Mouse (Mus musculus) stomach, postnatal 0 days (tissue): ENCODE data around the gene Myadml2. TPM values are rescaled to one million over a fixed set of nuclear protein-coding genes. Genes with fewer than 3 reads are reported as not detected.

ENCODE experiments used
- ATAC-seq: fragments of 200-750 bp; cut with Nextera tagmentation; 2 replicates; pipeline ENCODE4 v1.8.0; 2017; ENCODE audit not compliant: low FRiP score, low TSS enrichment
- DNase-seq: peaks from one replicate; pipeline ENCODE4 v3.0.0-alpha.2; 2016; ENCODE audit warnings: low spot score
- H3K27ac ChIP-seq: fragments of 300-500 bp; sonication (generic); replicated peaks from 2 replicates; pipeline ENCODE4 v1.5.1; 2014; ENCODE audit warnings: mild to moderate bottlenecking, control low read depth
- H3K27me3 ChIP-seq: fragments of 300-500 bp; sonication (generic); 2 replicates; pipeline ENCODE4 v1.6.1; 2014; ENCODE audit warnings: low read length; ENCODE audit not compliant: control insufficient read depth, insufficient read depth
- H3K36me3 ChIP-seq: fragments of 300-500 bp; sonication (generic); 2 replicates; pipeline ENCODE4 v1.6.1; 2014; ENCODE audit warnings: low read length, mixed read lengths; ENCODE audit not compliant: control insufficient read depth, insufficient read depth
- H3K4me1 ChIP-seq: fragments of 300-500 bp; sonication (generic); replicated peaks from 2 replicates; pipeline ENCODE4 v1.6.1; 2014; ENCODE audit warnings: antibody characterized with exemption; ENCODE audit not compliant: control insufficient read depth, insufficient read depth
- H3K4me2 ChIP-seq: fragments of 300-500 bp; sonication (generic); replicated peaks from 2 replicates; pipeline ENCODE4 v1.6.1; 2014; ENCODE audit warnings: low read depth, mild to moderate bottlenecking, control low read depth, moderate library complexity
- H3K4me3 ChIP-seq: fragments of 300-500 bp; sonication (generic); 2 replicates; pipeline ENCODE4 v1.5.1; 2014; ENCODE audit warnings: low read depth, low read length, control low read depth
- H3K9ac ChIP-seq: fragments of 300-500 bp; sonication (generic); 2 replicates; pipeline ENCODE4 v1.6.1; 2014; ENCODE audit warnings: mild to moderate bottlenecking, low read length, control low read depth, mixed read lengths
- H3K9me3 ChIP-seq: fragments of 300-500 bp; sonication (generic); 2 replicates; pipeline ENCODE4 v1.6.1; 2016; ENCODE audit warnings: low read length; ENCODE audit not compliant: control insufficient read depth
- CTCF ChIP-seq: IDR thresholded peaks from 2 replicates; pipeline ENCODE4 v1.5.1; 2016; ENCODE audit warnings: antibody characterized with exemption, low read depth, mild to moderate bottlenecking, moderate library complexity
- EP300 ChIP-seq: optimal IDR thresholded peaks from 2 replicates; pipeline ENCODE3; 2016; ENCODE audit warnings: antibody characterized with exemption
- WGBS: fragments of 180-500 bp; shearing (Covaris S2); extraction: QIAGEN DNeasy Blood & Tissue Kit; methylation state at CpG from one replicate; pipeline ENCODE4 v1.1.7; 2014; 5-methylcytosine and 5-hydroxymethylcytosine counted together
- polyA plus RNA-seq: library from polyadenylated mRNA; unstranded; fragments of >200 nt; fragmentation: Nextera tagmentation; extraction: Ambion mirVana; gene quantifications from 2 replicates; pipeline ENCODE4 v1.2.1, GENCODE M21; 2015

The Myadml2 gene
- polyA plus RNA-seq, 1 experiment from 2014 or later, result not detected

DNA sequence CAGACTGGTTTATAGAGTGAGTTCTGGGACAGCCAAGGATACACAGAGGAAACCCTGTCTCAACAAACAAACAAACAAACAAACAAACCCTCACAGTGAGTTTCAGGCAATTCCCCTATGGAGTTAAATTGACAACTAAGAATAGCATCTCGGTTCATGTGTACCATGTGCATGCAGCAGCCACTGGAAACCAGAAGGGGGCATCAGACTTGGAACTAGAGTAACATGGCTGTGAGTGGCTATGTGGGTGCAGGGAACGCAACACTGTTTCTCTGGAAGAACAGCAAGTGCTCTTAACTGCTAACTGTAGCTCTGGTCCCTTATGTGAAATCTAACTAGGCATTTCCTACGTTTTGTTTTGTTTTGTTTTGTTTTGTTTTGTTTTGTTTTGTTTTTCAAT lies 3.9 kb upstream of the Myadml2 start:
- H3K4me2 ChIP-seq, result no peak overlapping the region
- no peaks in the 10 kb centered on the region for H3K4me1 ChIP-seq
- no peak for DNase-seq
- ATAC-seq, result no peak
- H3K27ac ChIP-seq, result no peak overlapping the region
- WGBS, result 68% methylated on average over 3 of the region's 3 CpGs
- no peak overlapping the region for H3K9ac ChIP-seq
- H3K36me3 ChIP-seq, result no peaks in the 10 kb centered on the region
- H3K9me3 ChIP-seq, result no peaks in the 10 kb centered on the region
- no peak overlapping the region for H3K4me3 ChIP-seq
- no peaks in the 10 kb centered on the region; the same call in 1 of the 2 replicates for H3K27me3 ChIP-seq
- TF ChIP-seq EP300 (no peak), CTCF (peak; percentile 50)

DNA sequence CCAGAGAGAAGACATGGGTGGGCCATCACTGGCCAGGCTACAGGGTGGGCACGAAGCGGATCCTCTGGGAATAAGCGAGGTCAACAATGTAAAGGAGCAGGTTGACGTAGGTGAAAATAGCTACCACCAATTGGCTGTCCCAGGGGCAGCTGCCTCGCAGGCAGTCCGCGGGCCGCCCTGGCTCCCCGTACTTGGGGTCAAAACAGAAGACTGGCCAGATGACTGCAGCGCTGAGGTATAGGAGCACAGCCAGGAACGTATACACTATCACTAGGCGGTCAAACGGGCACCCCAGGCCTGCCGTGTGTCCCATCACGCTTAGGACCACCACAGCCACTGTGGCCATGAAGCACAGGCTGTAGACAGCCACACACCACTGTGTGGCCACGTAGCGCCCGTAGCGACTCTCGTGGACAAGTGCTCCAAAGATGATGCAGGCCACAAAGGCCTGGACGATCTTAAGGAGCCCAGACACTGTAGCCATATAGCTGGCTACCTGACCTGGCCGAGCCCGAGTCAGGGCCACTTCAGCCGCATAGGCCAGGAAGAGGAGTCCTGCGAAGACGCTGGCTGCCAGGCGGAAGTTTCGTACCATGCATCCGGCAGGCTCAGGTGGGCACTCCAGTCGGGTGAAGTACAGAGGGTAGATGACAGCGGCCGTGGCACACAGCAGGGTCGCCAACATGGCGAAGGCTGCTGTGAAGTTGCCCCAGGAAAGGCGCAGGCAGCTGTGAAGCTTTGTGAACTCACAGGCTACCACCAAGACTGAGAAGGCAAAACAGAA lies 719 bp downstream of the Myadml2 start:
- Histone ChIP-seq H3K27ac (no peak overlapping the region), H3K4me3 (no peak overlapping the region), H3K4me1 (no peaks in the 10 kb centered on the region), H3K4me2 (no peak overlapping the region), H3K36me3 (no peaks in the 10 kb centered on the region), H3K9me3 (no peaks in the 10 kb centered on the region), H3K9ac (no peak overlapping the region), H3K27me3 (no peaks in the 10 kb centered on the region)
- DNase-seq, result no peak
- TF ChIP-seq CTCF (no peak), EP300 (no peak)
- no peak for ATAC-seq
- WGBS, result 77% methylated on average over 35 of the region's 35 CpGs

DNA sequence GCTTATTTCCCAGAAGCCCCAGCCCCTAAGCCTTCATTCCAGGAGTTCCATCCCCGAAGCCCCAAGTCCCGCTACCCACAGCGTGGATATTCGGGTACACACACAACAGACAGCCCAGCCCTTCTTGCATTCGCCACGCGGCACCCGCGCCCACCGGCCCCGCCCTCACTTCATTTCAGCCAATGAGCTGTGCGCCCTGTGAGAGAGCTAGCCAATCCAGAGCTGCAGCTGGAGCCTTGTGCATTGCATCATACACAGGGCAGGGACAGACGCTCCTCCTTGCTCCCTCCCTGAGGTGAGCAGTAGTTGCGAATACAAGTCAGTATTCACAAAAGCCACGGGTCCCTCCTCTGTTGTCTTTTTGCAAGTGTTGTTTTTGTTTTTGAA lies 4.4 kb downstream of the Myadml2 start, which contains the start of gene Pycr1:
Pycr1 (minus strand) TSS at position 169 of the 387 bp plus-strand sequence.
- TF ChIP-seq CTCF, result no peak
- DNase-seq (peak; percentile 96), ATAC-seq (peak; percentile 98)
- Histone ChIP-seq H3K27ac (no peak within 1 kb of the TSS; the same call in 1 of the 2 replicates), H3K4me3 (peak within 1 kb of the TSS; percentile 46), H3K9ac (peak within 1 kb of the TSS; percentile 66), H3K36me3 (no peaks in the 10 kb centered on the region), H3K4me2 (peak within 1 kb of the TSS; percentile 93), H3K9me3 (no peaks in the 10 kb centered on the region), H3K4me1 (no peaks in the 10 kb centered on the region), H3K27me3 (no peaks in the 10 kb centered on the region)
- 2% methylated on average over 15 of the region's 15 CpGs for WGBS

DNA sequence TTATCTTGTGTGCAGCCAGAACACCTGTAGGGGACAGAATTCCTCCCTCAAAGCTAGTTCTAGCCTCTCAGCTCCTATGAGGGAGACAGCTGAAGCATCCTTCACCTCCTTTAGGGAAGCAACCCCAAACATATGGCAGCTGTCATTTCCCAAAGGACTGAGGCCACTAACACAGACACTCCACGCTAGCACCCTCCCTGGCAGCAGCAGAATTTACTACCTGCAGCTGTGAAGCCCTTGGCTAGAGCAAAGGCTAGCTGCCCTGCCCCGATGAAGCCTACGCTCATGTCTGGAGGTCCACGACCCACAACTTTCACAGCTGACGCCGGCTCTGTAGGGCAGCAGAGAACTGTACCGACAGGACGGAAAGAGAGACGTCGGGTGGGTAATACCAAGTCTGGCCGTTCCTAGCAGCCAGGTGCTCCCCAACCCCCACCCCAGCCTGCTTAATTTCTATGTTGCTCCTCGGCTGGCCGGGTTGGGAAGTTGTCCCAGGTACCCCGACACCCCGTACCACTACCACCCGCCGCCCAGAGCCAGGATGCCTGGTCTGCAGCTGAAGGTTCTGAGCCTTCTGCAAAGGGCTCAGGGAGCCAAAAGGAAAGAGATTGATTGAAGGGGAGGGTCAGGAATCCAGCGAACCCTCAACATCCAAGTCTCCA lies 4.9 kb downstream of the Myadml2 start:
- peak overlapping the region; percentile 46 for H3K4me3 ChIP-seq

DNA sequence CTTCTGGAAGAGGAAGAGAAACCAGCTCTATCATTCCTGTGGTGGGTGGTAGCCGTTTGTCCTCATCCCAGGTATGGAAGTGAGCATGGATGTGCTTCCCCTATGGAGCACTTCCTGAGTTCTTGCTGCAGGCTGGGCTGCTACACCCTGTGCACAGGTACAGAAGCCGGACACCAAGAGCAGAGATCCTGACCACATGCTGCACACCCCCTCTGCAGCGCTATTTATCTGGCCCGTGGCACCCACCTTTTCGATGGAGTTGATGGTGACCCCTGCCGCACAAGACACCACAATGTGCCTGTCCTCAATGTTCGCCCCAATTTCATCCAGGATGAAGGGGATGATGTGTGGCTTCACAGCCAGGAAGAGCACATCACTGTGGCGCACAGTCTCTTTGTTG lies 6.1 kb downstream of the Myadml2 start:
- Histone ChIP-seq H3K4me2 (no peak overlapping the region), H3K9me3 (no peaks in the 10 kb centered on the region), H3K4me1 (no peaks in the 10 kb centered on the region), H3K27ac (no peak overlapping the region), H3K9ac (no peak overlapping the region), H3K4me3 (no peak overlapping the region), H3K36me3 (no peaks in the 10 kb centered on the region), H3K27me3 (no peaks in the 10 kb centered on the region)
- ATAC-seq, result no peak
- no peak for DNase-seq
- WGBS, result 81% methylated on average over 8 of the region's 8 CpGs
- no peak for TF ChIP-seq EP300
- no peak for TF ChIP-seq CTCF

More for the DNA sequence above, 4.9 kb downstream of the Myadml2 start:
- Histone ChIP-seq H3K4me1 (no peaks in the 10 kb centered on the region), H3K36me3 (no peaks in the 10 kb centered on the region), H3K9me3 (no peaks in the 10 kb centered on the region), H3K27me3 (no peaks in the 10 kb centered on the region), H3K9ac (peak overlapping the region; percentile 66), H3K4me2 (peak overlapping the region; percentile 93), H3K27ac (no peak overlapping the region; the same call in 1 of the 2 replicates)
- WGBS, result 2% methylated on average over 18 of the region's 18 CpGs
- peak; percentile 43 for DNase-seq
- peak; percentile 41 for ATAC-seq
- TF ChIP-seq EP300, result no peak
- no peak for TF ChIP-seq CTCF

DNA sequence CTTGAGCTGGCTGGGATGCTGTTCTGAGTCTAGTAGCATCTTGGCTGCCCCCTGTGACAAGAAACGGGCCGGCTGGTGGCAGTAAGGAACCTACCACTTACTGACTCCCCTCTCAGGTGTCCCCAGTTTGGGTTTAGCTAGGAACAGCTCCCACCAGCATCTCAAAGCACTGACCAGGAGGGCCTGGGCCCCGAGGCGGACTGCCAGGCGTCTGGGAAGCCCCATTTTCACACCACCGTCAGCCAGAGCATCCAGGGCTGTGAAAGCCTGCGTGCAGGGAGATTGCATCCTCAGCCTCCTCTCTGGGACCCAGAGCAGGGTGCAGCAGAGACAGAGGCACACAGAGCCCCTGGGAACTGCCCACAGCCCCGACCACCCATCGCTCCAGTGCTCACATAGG lies 6.7 kb downstream of the Myadml2 start:
- Histone ChIP-seq H3K27me3 (no peaks in the 10 kb centered on the region), H3K9me3 (no peaks in the 10 kb centered on the region), H3K4me1 (no peaks in the 10 kb centered on the region), H3K36me3 (no peaks in the 10 kb centered on the region), H3K27ac (no peak overlapping the region), H3K9ac (no peak overlapping the region), H3K4me3 (no peak overlapping the region), H3K4me2 (no peak overlapping the region)
- ATAC-seq, result no peak
- no peak for DNase-seq
- 69% methylated on average over 9 of the region's 9 CpGs for WGBS
- no peak for TF ChIP-seq EP300
- no peak for TF ChIP-seq CTCF
